Mouse (Mus musculus) heart, adult 2 months (tissue): Measurements from ENCODE around the gene Mad1l1. TPM values are rescaled to one million over a fixed set of nuclear protein-coding genes. Genes with fewer than 3 reads are reported as not detected.
A peak's percentile ranks its signal among the peaks of the same experiment; 100 is the strongest.

Experiments used
- DNase-seq, 2 experiments: peaks; one replicate each; pipeline ENCODE4 v3.0.0; 2021
- H3K27ac ChIP-seq: fragments of 200-600 bp; 2 replicates; pipeline ENCODE4 v1.8.1; 2022
- H3K27me3 ChIP-seq: fragments of 200-500 bp; 2 replicates; pipeline ENCODE4 v1.6.1; 2012; ENCODE audit warnings: mild to moderate bottlenecking, low read length, inconsistent platforms, mixed read lengths; ENCODE audit not compliant: control insufficient read depth, insufficient read depth
- H3K36me3 ChIP-seq: fragments of 200-500 bp; 2 replicates; pipeline ENCODE4 v1.6.1; 2012; ENCODE audit warnings: low read length, inconsistent platforms; ENCODE audit not compliant: control insufficient read depth, insufficient read depth
- H3K4me1 ChIP-seq: fragments of 200-500 bp; 2 replicates; pipeline ENCODE4 v1.6.1; 2011; ENCODE audit warnings: low read length; ENCODE audit not compliant: control insufficient read depth, insufficient read depth
- H3K4me3 ChIP-seq: fragments of 200-600 bp; 2 replicates; pipeline ENCODE4 v1.8.1; 2022
- H3K79me2 ChIP-seq: fragments of 200-500 bp; replicated peaks from 2 replicates; pipeline ENCODE4 v1.6.1; 2012; ENCODE audit warnings: mild to moderate bottlenecking, inconsistent platforms, low read length, moderate library complexity, mixed read lengths; ENCODE audit not compliant: control insufficient read depth, insufficient read depth
- H3K9ac ChIP-seq: fragments of 200-500 bp; 2 replicates; pipeline ENCODE4 v1.6.1; 2012; ENCODE audit warnings: low read depth, mild to moderate bottlenecking, control low read depth, inconsistent platforms, low read length, mixed read lengths
- CTCF ChIP-seq: fragments of 200-600 bp; IDR thresholded peaks from 2 replicates; pipeline ENCODE4 v1.8.1; 2022; ENCODE audit warnings: antibody characterized with exemption, mild to moderate bottlenecking, moderate library complexity
- EP300 ChIP-seq: fragments of 200-500 bp; IDR thresholded peaks from 2 replicates; pipeline ENCODE4 v1.6.1; 2011; ENCODE audit warnings: low read depth, low read length, control low read depth; ENCODE audit not compliant: insufficient read depth
- POLR2A ChIP-seq: fragments of 200-500 bp; IDR thresholded peaks from 2 replicates; pipeline ENCODE4 v1.6.1; 2011; ENCODE audit warnings: mild to moderate bottlenecking, low read depth, low read length, control low read depth; ENCODE audit not compliant: insufficient read depth
- WGBS: fragments of 180-500 bp; shearing (Covaris S2); methylation state at CpG from one replicate; pipeline ENCODE4 v1.1.7; 2018; 5-methylcytosine and 5-hydroxymethylcytosine counted together
- intact Hi-C: fragments of 180-260 bp; cut with DNase I; formaldehyde crosslinking; loops from one replicate; pipeline ENCODE4 v1.15.1; 2025
- polyA plus RNA-seq: library from polyadenylated mRNA; depleted of rRNA; stranded (reverse); fragments of >200 nt; gene quantifications from 2 replicates; pipeline ENCODE4 v1.2.3, GENCODE M21; 2012
- total RNA-seq, 2 experiments: library from RNA; stranded (reverse); gene quantifications; 2 replicates each; pipeline ENCODE4 v1.2.3; 2021

Mad1l1 gene
- total and polyA plus RNA-seq, 3 experiments, result 9.4 to 12.2 (median 10.1) TPM

- intact Hi-C loops, result no loop called here
- Histone ChIP-seq H3K36me3 (no peaks in the 10 kb centered on the region), H3K4me3 (no peak overlapping the region), H3K79me2 (no peaks in the 10 kb centered on the region), H3K4me1 (peaks cover 18% of the 10 kb centered on the region), H3K27me3 (no peaks in the 10 kb centered on the region), H3K9ac (no peak overlapping the region), H3K27ac (no peak overlapping the region)
- no peak for DNase-seq
- WGBS, result 91% methylated on average over 3 of the region's 3 CpGs
- TF ChIP-seq EP300 (no peak), POLR2A (no peak), CTCF (peak; percentile 26; the same call in 1 of the 2 replicates)
Measured at GRCm38 (mm10) chr5:140114512-140115060, 206.8 kb downstream of the Mad1l1 start.

- H3K79me2 ChIP-seq, result no peaks in the 10 kb centered on the region
- intact Hi-C loops, result no loop called here
- H3K4me1 ChIP-seq, result peaks cover 18% of the 10 kb centered on the region
- H3K9ac ChIP-seq, result no peak overlapping the region
- no peaks in the 10 kb centered on the region for H3K27me3 ChIP-seq
- no peak for DNase-seq
- H3K27ac ChIP-seq, result no peak overlapping the region
- H3K36me3 ChIP-seq, result no peaks in the 10 kb centered on the region
- 98% methylated on average over 2 of the region's 2 CpGs for WGBS
- TF ChIP-seq EP300, result no peak
- no peak for TF ChIP-seq POLR2A
- no peak for TF ChIP-seq CTCF
- H3K4me3 ChIP-seq, result no peak overlapping the region
Measured at GRCm38 (mm10) chr5:140113281-140113680, 208.1 kb downstream of the Mad1l1 start.

GRCm38 (mm10) chr5:140110024-140110423 lies 211.3 kb downstream of the Mad1l1 start:
- H3K36me3 ChIP-seq, result no peaks in the 10 kb centered on the region
- no peak for DNase-seq
- no peak overlapping the region for H3K9ac ChIP-seq
- no peak overlapping the region for H3K4me3 ChIP-seq
- peaks cover 2% of the 10 kb centered on the region; the same call in 1 of the 2 replicates for H3K4me1 ChIP-seq
- H3K27me3 ChIP-seq, result no peaks in the 10 kb centered on the region
- no peak for TF ChIP-seq CTCF
- no peak for TF ChIP-seq POLR2A
- intact Hi-C loops, result no loop called here
- WGBS, result 58% methylated on average over 3 of the region's 3 CpGs
- no peak overlapping the region for H3K27ac ChIP-seq
- H3K79me2 ChIP-seq, result no peaks in the 10 kb centered on the region

DNA sequence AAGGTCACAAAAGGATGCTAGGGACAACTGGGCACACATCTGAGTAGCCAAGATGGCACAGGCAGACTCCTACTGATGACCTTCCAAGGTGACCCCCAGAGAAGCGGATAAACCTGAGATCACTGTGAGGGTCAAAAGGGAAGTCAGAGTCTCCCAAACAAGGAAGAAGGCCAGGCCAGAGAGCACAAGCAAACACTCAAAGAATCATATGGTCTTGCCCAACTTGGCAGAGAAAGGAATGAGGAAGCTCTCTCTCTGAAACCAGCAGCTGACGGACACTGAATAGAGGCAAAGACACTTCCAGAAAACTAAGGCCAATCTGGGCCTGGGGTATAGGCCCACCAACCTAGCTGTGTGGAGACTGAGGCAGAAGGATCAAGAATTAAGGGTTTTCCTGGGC lies 213.4 kb downstream of the Mad1l1 start:
- Histone ChIP-seq H3K27ac (no peak overlapping the region), H3K9ac (no peak overlapping the region), H3K79me2 (no peaks in the 10 kb centered on the region), H3K4me1 (no peaks in the 10 kb centered on the region), H3K27me3 (no peaks in the 10 kb centered on the region), H3K36me3 (no peaks in the 10 kb centered on the region), H3K4me3 (no peak overlapping the region)
- 72% methylated on average over 2 of the region's 2 CpGs for WGBS
- TF ChIP-seq EP300, result no peak
- TF ChIP-seq CTCF, result no peak
- TF ChIP-seq POLR2A, result no peak
- intact Hi-C loops, result no loop called here
- DNase-seq, result peak in 1 of 2 experiments; percentile 7

DNA sequence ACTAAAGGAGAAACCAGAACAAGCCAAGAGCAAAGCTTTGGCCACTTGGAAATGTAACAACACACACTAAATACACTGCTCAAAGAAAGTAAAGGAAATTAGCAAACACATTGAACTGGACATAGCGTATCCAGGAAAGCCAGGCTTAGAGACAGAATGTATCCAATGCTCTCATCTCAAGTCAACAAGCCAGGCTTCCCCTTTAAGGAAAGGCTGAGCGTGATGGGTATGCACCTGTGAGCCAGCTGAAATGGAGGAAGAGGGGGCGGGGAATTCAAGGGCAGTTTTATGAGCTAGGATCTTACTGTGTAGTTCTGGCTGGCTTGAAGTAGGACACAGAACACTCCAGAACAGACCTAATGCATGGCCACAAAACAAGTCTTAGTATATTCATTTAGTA lies 215.3 kb downstream of the Mad1l1 start:
- no peaks in the 10 kb centered on the region for H3K79me2 ChIP-seq
- intact Hi-C loops, result no loop called here

DNA sequence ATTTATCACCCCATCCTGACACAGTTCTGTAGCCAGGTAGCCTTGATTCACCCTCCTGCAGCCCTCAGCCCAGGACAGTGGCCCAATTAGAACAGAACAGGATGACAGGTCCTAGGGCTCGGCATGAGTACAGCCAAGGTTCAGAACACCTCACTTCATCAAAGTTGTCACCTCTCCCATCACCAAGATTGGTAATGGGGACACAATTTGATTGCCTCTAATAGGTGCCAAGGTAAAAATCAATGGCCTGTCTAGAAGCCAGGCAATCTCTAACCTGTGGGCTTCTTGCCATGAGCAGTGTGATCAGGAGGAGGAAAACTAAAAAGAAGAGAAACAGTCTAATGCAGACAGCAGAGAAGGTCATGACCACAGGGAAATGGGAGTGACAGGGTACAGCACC lies 216.5 kb downstream of the Mad1l1 start:
- TF ChIP-seq CTCF (no peak), POLR2A (no peak), EP300 (no peak)

More for the DNA sequence above, 215.3 kb downstream of the Mad1l1 start:
- no peak overlapping the region for H3K4me3 ChIP-seq
- no peak overlapping the region for H3K9ac ChIP-seq
- H3K27ac ChIP-seq, result no peak overlapping the region
- no peaks in the 10 kb centered on the region for H3K36me3 ChIP-seq
- no peaks in the 10 kb centered on the region for H3K4me1 ChIP-seq
- TF ChIP-seq CTCF (no peak), POLR2A (no peak), EP300 (no peak)
- no peaks in the 10 kb centered on the region for H3K27me3 ChIP-seq
- DNase-seq, result no peak
- WGBS, result 90% methylated on average over 3 of the region's 3 CpGs

DNA sequence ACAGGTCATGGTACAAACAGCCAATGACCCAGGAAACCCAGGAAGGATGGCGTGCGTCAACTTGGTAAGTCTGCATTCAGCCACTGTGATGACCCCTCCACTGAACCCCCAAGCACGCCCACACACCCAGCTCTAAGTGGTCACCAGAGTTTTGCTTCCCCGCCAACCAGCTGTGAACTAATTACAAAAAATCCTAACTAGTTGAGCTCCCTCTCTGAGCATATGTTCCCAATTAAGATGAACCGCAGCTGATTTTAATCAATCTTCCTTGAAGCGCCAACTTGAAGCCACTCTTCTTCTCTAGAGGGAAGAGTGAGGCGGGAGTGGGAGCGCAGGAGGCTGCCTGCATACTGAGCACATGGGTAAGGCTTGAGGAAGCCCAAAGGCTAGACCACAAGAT lies 218.6 kb downstream of the Mad1l1 start:
- Histone ChIP-seq H3K79me2 (no peaks in the 10 kb centered on the region), H3K27me3 (no peaks in the 10 kb centered on the region), H3K4me3 (no peak overlapping the region), H3K4me1 (no peaks in the 10 kb centered on the region), H3K9ac (no peak overlapping the region), H3K27ac (no peak overlapping the region), H3K36me3 (no peaks in the 10 kb centered on the region)
- 95% methylated on average over 8 of the region's 8 CpGs for WGBS
- intact Hi-C loops, result no loop called here
- DNase-seq, result no peak
- TF ChIP-seq CTCF (no peak), POLR2A (no peak)

More for the DNA sequence above, 216.5 kb downstream of the Mad1l1 start:
- no peak for DNase-seq
- no peaks in the 10 kb centered on the region for H3K36me3 ChIP-seq
- no peak overlapping the region for H3K27ac ChIP-seq
- H3K79me2 ChIP-seq, result no peaks in the 10 kb centered on the region
- no peaks in the 10 kb centered on the region for H3K27me3 ChIP-seq
- intact Hi-C loops, result no loop called here
- H3K4me1 ChIP-seq, result no peaks in the 10 kb centered on the region
- no peak overlapping the region for H3K9ac ChIP-seq
- no peak overlapping the region for H3K4me3 ChIP-seq
- WGBS, result 97% methylated on average over 1 of the region's 1 CpGs
